Mouse (Mus musculus) gastrocnemius, postnatal 14 days (tissue): ENCODE data around the gene Vars. TPM values are rescaled to one million over a fixed set of nuclear protein-coding genes. Genes with fewer than 3 reads are reported as not detected.
"Not testable (repeated sequence)": the region's sequence is repeated elsewhere in the genome, so short reads cannot be mapped to it uniquely, and the experiment has no call there.

Source experiments
- DNase-seq: peaks from one replicate; pipeline ENCODE4 v3.0.0; 2021; ENCODE audit warnings: mixed read lengths
- intact Hi-C: fragments of 180-260 bp; cut with DNase I; formaldehyde crosslinking; loops from one replicate; pipeline ENCODE4 v1.15.1; 2025; ENCODE audit warnings: low total_unique reads
- total RNA-seq, 2 experiments: library from RNA; stranded (reverse); gene quantifications; 2 replicates each; pipeline ENCODE4 v1.2.3; 2021

Gene Vars
- total RNA-seq, 2 experiments from 2014 or later, result 26.8 to 29.2 TPM

DNA sequence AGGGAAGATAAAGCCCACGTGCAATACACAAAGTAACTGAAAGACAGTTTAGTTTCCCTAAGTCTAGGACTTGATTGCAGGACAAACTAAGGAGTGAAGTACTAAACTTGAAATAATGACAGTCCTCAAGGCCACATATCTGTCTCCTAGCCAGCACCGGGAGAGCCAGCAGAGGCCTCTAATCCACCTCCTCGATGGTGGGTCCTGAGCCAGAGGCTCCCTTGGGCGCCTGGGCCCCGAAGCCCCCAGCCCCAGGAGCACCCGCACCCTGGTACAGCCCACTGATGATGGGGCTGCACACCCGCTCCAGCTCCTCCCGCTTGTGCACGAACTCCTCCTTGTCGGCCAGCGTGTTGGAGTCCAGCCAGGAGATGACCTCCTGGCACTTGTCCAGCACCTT is 31.0 kb upstream of the Vars start, which contains the start of gene Gm20481:
Gene Gm20481 (plus strand): TSS at position 91 of the 400 bp plus-strand sequence.
- DNase-seq, intact Hi-C loops: not testable (repeated sequence)

DNA sequence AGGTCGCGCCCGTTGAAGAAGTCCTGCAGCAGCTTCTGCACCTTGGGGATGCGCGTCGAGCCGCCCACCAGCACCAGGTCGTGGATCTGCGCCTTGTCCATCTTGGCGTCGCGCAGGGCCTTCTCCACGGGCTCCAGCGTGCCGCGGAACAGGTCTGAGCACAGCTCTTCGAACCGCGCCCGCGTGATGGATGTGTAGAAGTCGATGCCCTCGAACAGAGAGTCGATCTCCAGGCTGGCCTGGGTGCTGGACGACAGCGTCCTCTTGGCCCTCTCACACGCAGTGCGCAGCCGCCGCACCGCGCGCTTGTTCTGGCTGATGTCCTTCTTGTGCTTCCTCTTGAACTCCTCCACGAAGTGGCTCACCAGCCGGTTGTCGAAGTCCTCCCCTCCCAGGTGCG is 29.9 kb upstream of the Vars start:
- intact Hi-C loops, DNase-seq: not testable (repeated sequence)

DNA sequence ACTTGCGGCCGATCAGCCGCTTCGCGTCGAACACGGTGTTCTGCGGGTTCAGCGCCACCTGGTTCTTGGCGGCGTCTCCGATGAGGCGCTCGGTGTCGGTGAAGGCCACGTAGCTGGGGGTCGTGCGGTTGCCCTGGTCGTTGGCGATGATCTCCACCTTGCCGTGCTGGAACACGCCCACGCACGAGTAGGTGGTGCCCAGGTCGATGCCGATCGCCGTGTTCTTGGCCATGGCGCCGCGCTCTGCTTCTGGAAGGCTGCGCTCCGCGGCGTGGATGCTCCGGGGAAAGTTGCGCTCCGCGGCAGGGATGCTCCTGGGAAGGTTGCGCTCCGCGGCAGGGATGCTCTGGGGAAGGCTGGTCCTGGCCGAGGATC is 29.1 kb upstream of the Vars start:
- DNase-seq, intact Hi-C loops: not testable (repeated sequence)

DNA sequence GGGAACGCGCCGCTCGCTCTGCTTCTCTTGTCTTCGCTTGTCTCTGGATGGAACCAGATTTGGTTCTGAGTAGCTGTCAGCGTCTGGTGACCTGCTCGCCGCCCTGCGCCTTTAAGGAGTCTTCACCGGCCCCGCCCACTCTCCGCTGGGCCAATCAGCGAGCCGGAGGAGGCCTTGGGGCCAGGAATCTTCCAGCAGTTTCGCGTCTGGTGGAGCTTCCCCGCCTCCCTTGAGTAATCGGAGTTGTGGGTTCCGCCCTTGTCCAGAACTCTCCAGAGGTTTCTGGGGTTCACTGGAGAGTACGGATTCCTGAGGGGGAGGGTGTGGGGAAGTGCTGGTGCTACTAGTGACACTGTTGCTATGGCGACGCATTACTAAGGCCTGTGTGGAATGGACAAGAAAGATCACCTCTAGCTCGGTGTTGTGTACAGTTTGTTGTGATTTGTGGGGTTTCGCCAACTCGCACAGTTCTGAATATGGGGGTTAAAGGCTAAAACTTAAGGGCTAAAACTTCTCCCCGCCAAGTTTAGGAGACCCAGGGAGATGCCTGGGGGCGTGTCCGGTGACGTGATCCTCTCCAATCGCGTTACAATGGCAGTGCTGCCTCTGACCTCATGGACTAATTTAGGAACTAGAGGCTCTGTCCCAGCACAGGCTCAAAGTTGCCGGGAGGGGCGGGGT is 28.6 kb upstream of the Vars start, which contains the start of the genes Hspa1a and Hspa1l:
Gene Hspa1a (minus strand): TSS at position 88 of the 681 bp plus-strand sequence.
Gene Hspa1l (plus strand): TSS at position 635 of the 681 bp plus-strand sequence.
- DNase-seq, result peak; percentile 82
- intact Hi-C loops, result not testable (repeated sequence)

DNA sequence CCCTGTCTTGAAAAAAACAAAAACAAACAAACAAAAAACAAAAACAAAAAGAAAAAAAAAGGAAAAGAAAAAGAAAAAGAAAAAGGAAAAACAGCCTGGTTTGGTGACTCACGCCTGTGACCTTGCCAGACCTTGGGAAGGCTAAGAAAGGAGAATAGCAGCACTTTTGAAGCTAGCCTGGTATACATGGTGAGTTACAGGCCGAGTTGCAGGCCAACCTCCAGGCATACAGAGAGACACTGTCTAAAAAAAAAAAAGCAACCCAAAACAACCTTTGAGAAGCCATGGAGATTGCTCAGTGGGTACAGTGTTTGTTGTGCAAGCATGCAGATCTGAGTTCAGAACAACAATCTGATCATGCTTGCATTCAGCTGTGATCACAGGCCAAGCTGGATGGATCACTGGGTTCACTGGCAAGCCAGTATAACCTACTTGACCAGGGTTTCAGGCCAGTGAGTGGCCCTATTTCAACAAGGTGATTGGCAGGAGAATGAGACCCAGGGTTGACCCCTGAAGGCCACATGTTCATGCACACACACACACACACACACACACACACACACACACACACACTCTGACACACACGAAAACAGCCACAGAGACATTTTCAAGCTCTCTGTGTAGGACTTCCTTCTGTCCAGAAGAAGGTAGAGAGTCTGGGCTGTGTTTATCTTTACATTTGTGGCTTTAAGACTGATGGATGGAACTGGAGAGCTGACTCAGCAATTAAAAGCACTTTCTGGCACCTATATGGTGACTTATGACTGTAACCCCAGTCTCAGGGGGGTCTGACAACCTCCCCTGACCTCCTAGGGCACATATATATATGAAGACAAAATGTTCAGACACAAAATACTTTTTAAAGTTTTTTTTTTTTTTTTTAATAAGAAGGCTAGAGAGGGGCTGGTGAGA is 24.9 kb upstream of the Vars start:
- intact Hi-C loops, result no loop called here
- DNase-seq, result no peak

GRCm38 (mm10) chr17:34977000-34977399 is 23.8 kb upstream of the Vars start:
- DNase-seq, result no peak
- intact Hi-C loops, result no loop called here

DNA sequence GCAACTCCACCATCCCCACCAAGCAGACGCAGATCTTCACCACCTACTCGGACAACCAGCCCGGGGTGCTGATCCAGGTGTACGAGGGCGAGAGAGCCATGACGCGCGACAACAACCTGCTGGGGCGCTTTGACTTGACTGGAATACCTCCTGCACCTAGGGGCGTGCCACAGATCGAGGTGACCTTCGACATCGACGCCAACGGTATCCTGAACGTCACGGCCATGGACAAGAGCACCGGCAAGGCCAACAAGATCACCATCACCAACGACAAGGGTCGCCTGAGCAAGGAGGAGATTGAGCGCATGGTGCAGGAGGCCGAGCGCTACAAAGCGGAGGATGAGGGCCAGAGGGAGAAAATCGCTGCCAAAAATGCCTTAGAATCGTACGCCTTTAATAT is 22.5 kb upstream of the Vars start:
- no peak for DNase-seq
- intact Hi-C loops, result no loop called here

DNA sequence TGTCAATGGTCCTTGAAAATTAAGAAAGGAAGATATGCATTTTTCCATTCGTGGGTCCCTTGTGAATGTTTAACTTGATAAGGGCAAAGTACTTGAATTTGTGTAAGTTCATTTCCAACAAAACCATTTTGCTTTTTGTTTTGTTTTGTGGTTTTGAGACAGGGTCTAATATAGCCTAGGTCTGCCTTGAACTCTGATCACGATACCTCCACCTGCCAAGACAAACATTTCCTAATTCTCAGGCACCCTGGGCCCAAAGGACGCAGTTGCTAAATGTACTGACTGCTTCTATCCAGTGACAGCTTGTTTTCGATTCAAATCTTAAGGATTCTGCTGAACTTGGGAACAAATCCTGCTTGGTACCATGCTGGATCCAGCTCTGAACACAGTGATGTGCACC is 21.2 kb upstream of the Vars start:
- intact Hi-C loops, result loop anchor here (10.0 kb wide), 2 partner anchors 65 to 125 kb away; partner anchors contain the start of genes Nelfe, Skiv2l and Slc44a4
- DNase-seq, result no peak

DNA sequence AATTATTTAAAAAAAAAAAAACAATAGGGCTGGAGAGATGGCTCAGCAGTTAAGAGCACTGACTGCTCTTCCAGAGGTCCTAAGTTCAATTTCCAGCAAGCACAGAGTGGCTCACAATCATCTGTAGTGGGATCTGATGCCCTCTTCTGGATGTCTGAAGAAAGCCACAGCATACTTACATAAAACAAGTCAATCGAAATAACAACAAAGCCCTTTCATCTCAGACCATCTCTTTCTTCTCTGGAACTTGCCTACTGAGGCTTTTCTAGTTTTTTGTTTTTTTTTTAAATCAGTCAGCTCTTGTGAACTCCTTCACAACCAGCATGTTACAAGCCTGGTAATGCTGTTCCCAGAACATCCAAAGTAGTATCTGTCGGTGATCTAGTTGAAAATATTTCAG is 20.1 kb upstream of the Vars start:
- intact Hi-C loops, result loop anchor here (10.0 kb wide), 2 partner anchors 66 to 126 kb away; partner anchors contain the start of genes Nelfe, Skiv2l and Slc44a4
- DNase-seq, result no peak

- DNase-seq, result peak; percentile 91
- intact Hi-C loops, result loop anchor here (10.0 kb wide), 2 partner anchors 67 to 127 kb away; partner anchors contain the start of genes Nelfe, Skiv2l and Slc44a4
Measured at GRCm38 (mm10) chr17:34981690-34982180, 19.1 kb upstream of the Vars start, which contains the start of gene Lsm2. Gene Lsm2, plus strand, starts transcription at chr17:34981862.

DNA sequence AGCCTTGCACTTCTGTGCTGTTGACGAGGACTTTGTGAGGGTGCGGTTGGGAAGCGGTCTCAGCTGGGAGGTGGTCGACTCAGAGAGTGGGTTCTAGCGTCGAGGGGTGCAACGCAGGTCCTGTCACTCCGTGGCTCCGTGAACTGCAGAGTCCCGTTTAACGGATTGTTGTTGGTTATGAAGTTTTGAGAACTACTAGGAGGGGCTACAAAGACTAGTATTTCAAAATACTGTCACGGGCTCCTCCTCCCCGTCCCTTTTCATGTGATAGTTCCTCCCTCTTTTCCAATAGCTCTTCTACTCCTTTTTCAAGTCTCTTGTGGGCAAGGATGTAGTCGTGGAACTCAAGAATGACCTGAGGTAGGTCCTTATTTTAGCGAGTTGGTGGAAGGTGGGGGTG is 18.5 kb upstream of the Vars start:
- intact Hi-C loops, result loop anchor here (10.0 kb wide), 2 partner anchors 68 to 128 kb away; partner anchors contain the start of genes Nelfe, Skiv2l and Slc44a4
- no peak for DNase-seq

GRCm38 (mm10) chr17:34984218-34984617 is 16.6 kb upstream of the Vars start:
- no peak for DNase-seq
- intact Hi-C loops, result loop anchor here (10.0 kb wide), 2 partner anchors 69 to 129 kb away; partner anchors contain the start of genes Nelfe, Skiv2l and Slc44a4

- intact Hi-C loops, result no loop called here
- no peak for DNase-seq
Measured at GRCm38 (mm10) chr17:34994751-34995150, 6.0 kb upstream of the Vars start.

- intact Hi-C loops, DNase-seq: not testable (repeated sequence)
Measured at GRCm38 (mm10) chr17:34995192-34995591, 5.6 kb upstream of the Vars start.

DNA sequence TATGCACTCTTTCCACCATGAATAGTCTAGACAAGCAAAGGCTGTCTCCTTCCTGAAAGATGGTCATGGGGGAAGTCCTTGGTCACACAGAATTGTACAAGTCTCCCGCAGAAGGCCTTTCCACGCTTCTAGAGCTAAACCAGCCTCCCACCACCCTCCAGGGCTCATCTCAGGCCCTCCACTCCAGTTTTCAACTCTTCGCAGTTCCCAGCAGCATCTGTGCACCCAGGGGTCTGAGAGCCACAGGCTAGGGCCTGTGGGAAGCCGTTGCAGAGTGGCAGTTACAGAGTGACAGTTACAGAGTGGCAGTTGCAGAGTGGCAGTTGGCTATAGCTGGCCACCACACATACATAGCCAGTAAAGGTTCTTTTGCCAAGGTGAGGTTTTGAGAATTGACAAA is 4.9 kb upstream of the Vars start:
- DNase-seq, intact Hi-C loops: not testable (repeated sequence)

- DNase-seq, result no peak
- intact Hi-C loops, result no loop called here
Measured at GRCm38 (mm10) chr17:34996411-34997141, 4.2 kb upstream of the Vars start.

DNA sequence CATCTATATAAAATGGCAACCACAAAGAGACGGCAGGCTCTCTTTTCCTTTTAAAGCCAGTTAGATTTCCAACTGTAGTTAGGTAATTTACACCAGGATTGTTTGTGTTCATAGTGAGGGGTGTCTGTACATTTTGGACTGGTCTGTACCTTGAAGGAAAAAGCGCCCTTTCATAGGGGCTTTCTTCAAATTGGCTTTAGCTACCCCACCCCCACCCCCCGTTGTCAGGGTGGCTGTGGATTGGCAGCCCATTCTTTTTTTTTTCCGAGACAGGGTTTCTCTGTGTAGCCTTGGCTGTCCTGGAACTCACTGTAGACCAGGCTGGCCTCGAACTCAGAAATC is 3.7 kb upstream of the Vars start:
- intact Hi-C loops, result no loop called here
- DNase-seq, result no peak

GRCm38 (mm10) chr17:34998526-34999430 is 2.0 kb upstream of the Vars start:
- intact Hi-C loops, result no loop called here
- DNase-seq, result no peak
